Mouse (Mus musculus) neural tube, embryonic 11.5 days (tissue): ENCODE results near the gene Vps26b. TPM values are rescaled to one million over a fixed set of nuclear protein-coding genes. Genes with fewer than 3 reads are reported as not detected.

Source experiments
- ATAC-seq: fragments of 200-750 bp; cut with Nextera tagmentation; 2 replicates; pipeline ENCODE4 v1.8.0; 2017; ENCODE audit warnings: moderate number of reproducible peaks, mild to moderate bottlenecking, moderate TSS enrichment, moderate library complexity; ENCODE audit not compliant: insufficient read depth, low FRiP score, low TSS enrichment
- DNase-seq: peaks from one replicate; pipeline ENCODE4 v3.0.0-alpha.2; 2015; ENCODE audit warnings: low spot score
- H3K27ac ChIP-seq: fragments of 300-500 bp; sonication (generic); 2 replicates; pipeline ENCODE4 v1.5.1; 2014; ENCODE audit warnings: low read depth, mild to moderate bottlenecking, low read length
- H3K27me3 ChIP-seq: fragments of 300-500 bp; sonication (generic); 2 replicates; pipeline ENCODE4 v1.6.1; 2014; ENCODE audit warnings: mild to moderate bottlenecking, low read length, mixed read lengths; ENCODE audit not compliant: control insufficient read depth, insufficient read depth
- H3K36me3 ChIP-seq: fragments of 300-500 bp; sonication (generic); 2 replicates; pipeline ENCODE4 v1.6.1; 2014; ENCODE audit warnings: mild to moderate bottlenecking, low read length, moderate library complexity, mixed read lengths; ENCODE audit not compliant: control insufficient read depth, insufficient read depth
- H3K4me1 ChIP-seq: fragments of 300-500 bp; sonication (generic); 2 replicates; pipeline ENCODE4 v1.6.1; 2014; ENCODE audit warnings: low read length, mixed read lengths; ENCODE audit not compliant: control insufficient read depth, insufficient read depth
- H3K4me2 ChIP-seq: fragments of 300-500 bp; sonication (generic); 2 replicates; pipeline ENCODE4 v1.6.1; 2014; ENCODE audit warnings: low read depth, mild to moderate bottlenecking, moderate library complexity
- H3K4me3 ChIP-seq: fragments of 300-500 bp; sonication (generic); 2 replicates; pipeline ENCODE4 v1.5.1; 2014; ENCODE audit warnings: low read depth, low read length
- H3K9ac ChIP-seq: fragments of 300-500 bp; sonication (generic); 2 replicates; pipeline ENCODE4 v1.6.1; 2014; ENCODE audit warnings: mild to moderate bottlenecking, low read length
- H3K9me3 ChIP-seq: fragments of 300-500 bp; sonication (generic); 2 replicates; pipeline ENCODE4 v1.6.1; 2016; ENCODE audit warnings: low read length; ENCODE audit not compliant: control insufficient read depth
- WGBS: fragments of 180-500 bp; shearing (Covaris S2); extraction: QIAGEN DNeasy Blood & Tissue Kit; methylation state at CpG from one replicate; pipeline ENCODE4 v1.1.7; 2014; 5-methylcytosine and 5-hydroxymethylcytosine counted together
- polyA plus RNA-seq: library from polyadenylated mRNA; unstranded; fragments of >200 nt; fragmentation: Nextera tagmentation; extraction: Ambion mirVana; gene quantifications from 2 replicates; pipeline ENCODE4 v1.2.1, GENCODE M21; 2014

The Vps26b gene
- 62.6 and 63.5 TPM in 2 replicates for polyA plus RNA-seq

DNA sequence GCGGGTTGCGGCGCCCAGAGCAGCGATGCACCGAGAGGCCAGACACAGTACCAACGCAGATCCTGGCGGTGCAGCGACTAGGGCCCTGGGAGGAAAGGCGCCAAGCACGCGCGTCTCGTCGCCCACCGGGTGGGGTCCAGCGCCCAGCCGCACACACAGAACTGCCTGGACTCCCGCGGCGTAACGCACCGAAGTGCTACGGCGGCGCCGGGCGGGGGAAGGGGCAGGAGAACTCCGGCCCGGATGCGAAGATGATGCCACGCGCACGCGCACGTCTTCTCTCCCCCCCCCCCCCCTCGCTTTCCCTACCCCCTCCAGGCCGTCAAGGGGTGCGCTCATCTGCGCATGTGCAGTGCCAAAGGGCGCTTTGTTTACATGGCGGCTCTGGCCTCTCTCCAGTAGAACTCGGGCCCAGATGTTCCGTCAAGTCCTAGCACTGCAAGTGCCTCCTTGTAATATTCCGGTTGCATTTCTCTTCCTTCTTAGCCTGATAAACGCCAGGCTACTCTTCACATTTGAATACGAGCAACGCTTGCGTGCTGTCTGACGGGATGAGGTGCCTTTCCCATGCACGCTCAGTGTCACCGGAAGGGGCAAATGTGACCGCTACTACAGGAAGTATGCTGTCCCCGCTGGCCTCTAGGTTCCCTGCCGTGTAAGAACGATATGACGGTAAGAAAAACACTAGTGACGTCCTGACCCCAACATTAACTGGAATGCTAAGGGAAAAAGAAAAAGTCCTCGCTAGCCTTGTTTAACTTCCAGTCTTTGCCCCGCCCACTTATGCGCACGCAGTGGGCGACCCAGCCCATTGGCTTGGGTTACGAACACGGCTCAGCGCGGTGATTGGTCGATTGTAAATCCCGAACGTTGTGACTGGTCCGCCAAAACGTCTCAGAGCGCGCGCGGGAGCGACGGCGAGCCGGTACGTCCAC is at the start of gene Vps26b, which contains the start of gene Ncapd3:
TSS of gene Vps26b (minus strand) at position 238 of the 935 bp plus-strand sequence.
TSS of gene Ncapd3 (plus strand) at position 348 of the 935 bp plus-strand sequence.
- peaks cover 18% of the 10 kb centered on the region for H3K4me1 ChIP-seq
- DNase-seq (peak; percentile 99), ATAC-seq (peak; percentile 95)
- no peaks in the 10 kb centered on the region for H3K9me3 ChIP-seq
- H3K4me2 ChIP-seq: peak within 1 kb of the TSS; percentile 94
- H3K36me3 ChIP-seq: no peaks in the 10 kb centered on the region
- peak within 1 kb of the TSS; percentile 87 for H3K27ac ChIP-seq
- H3K27me3 ChIP-seq: no peaks in the 10 kb centered on the region
- H3K9ac ChIP-seq: peak within 1 kb of the TSS; percentile 90
- H3K4me3 ChIP-seq: peak within 1 kb of the TSS; percentile 97
- 1% methylated on average over 61 of the region's 80 CpGs for whole genome bisulfite sequencing

GRCm38 (mm10) chr9:27075812-27076211 is 45.9 kb upstream of the Vps26b start:
- ATAC-seq (no peak), DNase-seq (no peak)
- Histone ChIP-seq H3K9me3 (no peaks in the 10 kb centered on the region), H3K4me1 (no peaks in the 10 kb centered on the region), H3K27me3 (no peaks in the 10 kb centered on the region), H3K36me3 (peaks cover 7% of the 10 kb centered on the region; the same call in 1 of the 2 replicates), H3K4me3 (no peak overlapping the region), H3K4me2 (no peak overlapping the region), H3K27ac (no peak overlapping the region), H3K9ac (no peak overlapping the region)

GRCm38 (mm10) chr9:27074677-27075076 is 44.8 kb upstream of the Vps26b start:
- Histone ChIP-seq H3K4me2 (no peak overlapping the region), H3K4me1 (no peaks in the 10 kb centered on the region), H3K27me3 (no peaks in the 10 kb centered on the region), H3K36me3 (peaks cover 14% of the 10 kb centered on the region; the same call in 1 of the 2 replicates), H3K9ac (no peak overlapping the region), H3K9me3 (no peaks in the 10 kb centered on the region), H3K27ac (no peak overlapping the region), H3K4me3 (no peak overlapping the region)
- DNase-seq (no peak), ATAC-seq (no peak)
- WGBS: 85% methylated on average over 1 of the region's 1 CpGs

DNA sequence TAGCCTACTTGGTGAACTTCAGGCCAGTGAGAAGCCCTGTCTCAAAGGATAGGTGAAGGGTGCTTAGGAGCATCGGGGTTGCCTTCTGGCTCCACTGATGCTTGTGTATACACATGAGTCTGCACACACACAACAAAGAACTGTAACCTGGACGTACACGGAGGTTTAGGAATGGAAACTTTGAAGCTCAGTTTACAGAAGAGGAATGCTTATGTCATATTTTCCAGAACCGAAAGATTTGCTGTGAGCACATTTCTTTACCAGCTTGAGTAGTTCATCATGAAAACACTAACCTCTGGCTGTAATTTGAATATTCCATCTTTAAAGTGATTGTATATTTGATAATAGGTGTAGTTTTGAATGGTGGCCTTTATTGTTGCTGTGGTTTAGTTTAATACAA is 41.0 kb upstream of the Vps26b start:
- no peak for DNase-seq
- ATAC-seq: no peak
- Histone ChIP-seq H3K27me3 (no peaks in the 10 kb centered on the region), H3K9me3 (no peaks in the 10 kb centered on the region), H3K4me2 (no peak overlapping the region), H3K9ac (no peak overlapping the region), H3K4me3 (no peak overlapping the region), H3K36me3 (peaks cover 17% of the 10 kb centered on the region), H3K4me1 (no peaks in the 10 kb centered on the region), H3K27ac (no peak overlapping the region)
- 96% methylated on average over 4 of the region's 4 CpGs for WGBS

- WGBS: 97% methylated on average over 5 of the region's 5 CpGs
- H3K4me3 ChIP-seq: no peak overlapping the region
- H3K27ac ChIP-seq: no peak overlapping the region
- H3K9me3 ChIP-seq: no peaks in the 10 kb centered on the region
- no peak for ATAC-seq
- no peaks in the 10 kb centered on the region for H3K4me1 ChIP-seq
- H3K4me2 ChIP-seq: no peak overlapping the region
- H3K27me3 ChIP-seq: no peaks in the 10 kb centered on the region
- peaks cover 6% of the 10 kb centered on the region for H3K36me3 ChIP-seq
- no peak overlapping the region for H3K9ac ChIP-seq
- DNase-seq: no peak
Measured at GRCm38 (mm10) chr9:27058341-27058740, 28.5 kb upstream of the Vps26b start.

DNA sequence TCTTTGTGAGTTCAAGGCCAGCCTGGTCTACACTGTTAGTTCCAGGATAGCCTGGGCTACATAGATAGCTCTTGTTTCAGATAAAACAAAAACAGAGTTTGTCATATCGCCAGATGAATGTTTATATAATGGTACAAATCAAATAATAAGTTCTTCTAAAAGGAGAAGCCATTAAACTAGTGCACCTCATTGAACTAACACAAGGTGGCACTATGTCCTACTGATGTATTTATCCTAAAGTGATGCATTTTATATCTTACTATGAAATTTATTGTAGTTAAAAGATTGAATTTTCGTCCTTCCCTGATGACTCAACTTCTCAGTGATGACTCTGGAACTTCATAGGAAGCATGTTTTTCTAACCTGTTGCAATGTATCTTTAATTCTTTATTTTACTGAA is 19.6 kb upstream of the Vps26b start:
- Histone ChIP-seq H3K9ac (no peak overlapping the region), H3K27me3 (no peaks in the 10 kb centered on the region), H3K4me2 (no peak overlapping the region), H3K36me3 (peaks cover 10% of the 10 kb centered on the region), H3K27ac (no peak overlapping the region), H3K4me1 (no peaks in the 10 kb centered on the region), H3K4me3 (no peak overlapping the region), H3K9me3 (no peaks in the 10 kb centered on the region)
- DNase-seq (no peak), ATAC-seq (no peak)
- 98% methylated on average over 2 of the region's 2 CpGs for WGBS

DNA sequence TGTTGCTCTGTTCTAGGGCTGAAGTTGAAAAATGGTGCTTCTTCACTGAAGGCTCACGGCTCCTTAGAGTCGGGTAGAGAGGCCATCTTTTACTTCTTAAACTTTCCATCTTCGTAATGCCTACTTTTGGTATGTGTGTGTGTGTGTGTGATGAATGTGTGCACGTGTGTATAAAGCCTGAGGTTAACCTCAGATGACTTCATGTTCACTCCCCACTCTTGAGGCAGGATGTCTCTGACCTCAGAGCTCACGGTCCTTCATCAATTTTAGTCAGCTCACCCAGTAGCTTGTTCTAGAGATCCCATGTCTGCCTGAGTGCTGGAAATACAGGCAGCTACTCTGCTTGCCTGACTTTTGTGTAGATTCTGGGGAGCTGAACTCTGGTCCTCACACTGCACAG is 14.0 kb upstream of the Vps26b start:
- H3K4me1 ChIP-seq: no peaks in the 10 kb centered on the region
- H3K9me3 ChIP-seq: no peaks in the 10 kb centered on the region
- DNase-seq (no peak), ATAC-seq (no peak)
- no peaks in the 10 kb centered on the region for H3K27me3 ChIP-seq
- no peak overlapping the region for H3K27ac ChIP-seq
- 85% methylated on average over 5 of the region's 5 CpGs for WGBS
- H3K9ac ChIP-seq: no peak overlapping the region
- H3K4me2 ChIP-seq: no peak overlapping the region
- H3K36me3 ChIP-seq: peaks cover 7% of the 10 kb centered on the region
- H3K4me3 ChIP-seq: no peak overlapping the region

DNA sequence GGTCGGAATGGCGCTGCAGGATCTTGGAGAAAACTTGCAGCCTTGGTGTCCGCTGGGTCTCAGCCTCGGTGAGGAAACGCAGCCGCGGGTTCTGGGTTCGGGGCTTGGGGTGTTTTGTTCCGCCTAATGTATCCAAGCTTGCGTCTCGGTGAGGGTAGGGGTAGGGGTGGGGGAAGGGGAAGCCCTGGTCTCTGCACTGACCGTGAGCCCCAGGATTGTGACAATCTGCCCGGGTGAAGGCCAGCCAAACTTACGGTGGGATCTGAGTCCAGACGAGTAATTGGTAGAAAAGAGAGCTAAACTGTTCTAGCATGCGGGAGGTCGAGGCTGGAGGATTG is 867 bp upstream of the Vps26b start:
- Histone ChIP-seq H3K9me3 (no peaks in the 10 kb centered on the region), H3K36me3 (no peaks in the 10 kb centered on the region), H3K27me3 (no peaks in the 10 kb centered on the region), H3K4me2 (peak overlapping the region; percentile 69), H3K27ac (no peak overlapping the region), H3K4me3 (peak overlapping the region; percentile 97), H3K4me1 (peaks cover 18% of the 10 kb centered on the region), H3K9ac (peak overlapping the region; percentile 70)
- no peak; the same call in 1 of the 2 replicates for ATAC-seq
- no peak for DNase-seq
- WGBS: under 1% methylated on average over 17 of the region's 17 CpGs
